Mouse (Mus musculus): ENCODE data around the gene Myo1g. TPM values are rescaled to one million over a fixed set of nuclear protein-coding genes. Genes with fewer than 3 reads are reported as not detected.

Gene Myo1g
- total and polyA plus RNA-seq, 2 experiments from 2014 or later = 0.75 to 0.90 TPM

GRCm38 (mm10) chr11:6547037-6547680, 26.4 kb upstream of the Myo1g start:
- H3K36me3 ChIP-seq (ENCODE audit: insufficient read depth) = no peaks in the 10 kb centered on the region
- DNase-seq (peak; percentile 37), ATAC-seq (peak; percentile 38)
- peak overlapping the region; percentile 75 for H3K9ac ChIP-seq
- peak; percentile 10; the same call in 1 of the 2 replicates for TF ChIP-seq CTCF (IDR thresholded peaks at IDR 0.05; ENCODE audit: low read depth)
- H3K4me1 ChIP-seq (ENCODE audit: insufficient read depth) = peaks cover 7% of the 10 kb centered on the region
- peak overlapping the region; percentile 61 for H3K4me2 ChIP-seq (ENCODE audit: low read depth)
- peak overlapping the region; percentile 89 for H3K27ac ChIP-seq (ENCODE audit: low read depth, low read length)
- 2% methylated on average over 34 of the region's 41 CpGs for WGBS
- H3K27me3 ChIP-seq (ENCODE audit: insufficient read depth, low read length) = no peaks in the 10 kb centered on the region
- no peaks in the 10 kb centered on the region for H3K9me3 ChIP-seq (ENCODE audit: low read length)
- peak overlapping the region; percentile 85 for H3K4me3 ChIP-seq (ENCODE audit: low read depth, low read length)

DNA sequence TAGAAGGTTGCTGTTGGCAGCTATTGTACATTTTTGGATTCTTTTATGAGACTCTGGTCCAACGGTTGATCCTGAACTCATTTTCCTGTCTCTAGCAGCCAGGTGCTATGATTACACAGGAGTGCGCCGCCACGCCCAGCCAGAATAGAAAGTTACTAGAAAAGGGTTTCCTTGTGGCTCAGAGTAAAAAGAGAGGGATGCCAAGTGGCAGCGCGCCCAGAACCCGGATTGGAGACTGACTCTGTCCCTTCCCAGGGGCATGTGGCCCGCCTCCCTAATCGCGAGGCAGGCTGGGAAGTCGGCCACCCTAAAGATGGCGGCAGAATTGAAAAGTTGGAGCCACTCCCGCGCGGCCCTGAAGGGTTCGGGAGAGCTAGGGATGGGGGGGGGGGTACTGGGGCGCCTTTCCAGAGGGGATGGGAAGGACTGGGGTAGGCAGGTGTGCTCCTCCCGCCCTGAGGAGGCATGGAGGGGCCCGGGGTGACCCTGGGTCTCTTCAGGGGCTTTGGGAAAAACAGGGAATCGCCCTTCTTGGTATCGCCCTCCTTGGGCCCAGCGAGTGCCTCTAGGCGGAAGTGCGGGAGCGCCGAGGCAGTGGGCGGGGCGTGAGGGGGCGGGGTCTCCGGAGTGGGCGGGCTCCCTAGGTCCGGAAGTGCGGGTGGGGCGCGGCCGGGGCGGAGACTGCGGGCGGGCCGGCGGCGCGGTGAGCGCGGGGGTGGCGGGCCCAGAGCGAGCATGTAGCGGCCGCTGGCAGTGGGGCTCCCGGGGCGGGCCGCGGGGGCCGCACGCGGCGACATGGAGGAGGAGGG, 25.6 kb upstream of the Myo1g start, which contains the start of gene Ccm2:
Ccm2 (plus strand) TSS at position 683 of the 809 bp plus-strand sequence.
- Histone ChIP-seq H3K4me2 (ENCODE audit: low read depth) (peak within 1 kb of the TSS; percentile 61), H3K27ac (ENCODE audit: low read depth, low read length) (peak within 1 kb of the TSS; percentile 89), H3K27me3 (ENCODE audit: insufficient read depth, low read length) (no peaks in the 10 kb centered on the region), H3K9ac (peak within 1 kb of the TSS; percentile 75), H3K4me3 (ENCODE audit: low read depth, low read length) (peak within 1 kb of the TSS; percentile 85), H3K36me3 (ENCODE audit: insufficient read depth) (no peaks in the 10 kb centered on the region), H3K4me1 (ENCODE audit: insufficient read depth) (peaks cover 7% of the 10 kb centered on the region), H3K9me3 (ENCODE audit: low read length) (no peaks in the 10 kb centered on the region)
- no peak for TF ChIP-seq CTCF (IDR thresholded peaks at IDR 0.05; ENCODE audit: low read depth)
- DNase-seq (peak; percentile 95), ATAC-seq (peak; percentile 96)
- 2% methylated on average over 40 of the region's 57 CpGs for WGBS

DNA sequence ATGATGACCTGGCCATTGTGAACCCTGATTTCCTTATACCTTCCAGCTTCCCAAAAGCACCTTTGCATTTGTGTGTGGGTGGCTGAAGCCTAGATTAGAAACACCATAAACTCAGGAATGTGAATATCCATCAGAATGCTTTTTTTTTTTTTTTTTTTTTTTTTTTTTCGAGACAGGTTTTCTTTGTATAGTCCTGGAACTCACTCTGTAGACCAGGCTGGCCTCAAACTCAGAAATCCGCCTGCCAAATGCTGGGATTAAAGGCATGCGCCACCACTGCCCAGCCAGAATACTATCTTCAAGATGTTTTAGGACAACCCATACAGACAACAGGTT, 25.1 kb upstream of the Myo1g start:
- no peak for DNase-seq
- peak; percentile 4 for ATAC-seq
- peak overlapping the region; percentile 61 for H3K4me2 ChIP-seq (ENCODE audit: low read depth)
- H3K9me3 ChIP-seq (ENCODE audit: low read length) = no peaks in the 10 kb centered on the region
- H3K27ac ChIP-seq (ENCODE audit: low read depth, low read length) = peak overlapping the region; percentile 89
- TF ChIP-seq CTCF (IDR thresholded peaks at IDR 0.05; ENCODE audit: low read depth) = no peak
- H3K9ac ChIP-seq = peak overlapping the region; percentile 75
- peak overlapping the region; percentile 85 for H3K4me3 ChIP-seq (ENCODE audit: low read depth, low read length)
- 11% methylated on average over 3 of the region's 3 CpGs for WGBS
- no peaks in the 10 kb centered on the region for H3K27me3 ChIP-seq (ENCODE audit: insufficient read depth, low read length)
- peaks cover 7% of the 10 kb centered on the region for H3K4me1 ChIP-seq (ENCODE audit: insufficient read depth)
- no peaks in the 10 kb centered on the region for H3K36me3 ChIP-seq (ENCODE audit: insufficient read depth)

DNA sequence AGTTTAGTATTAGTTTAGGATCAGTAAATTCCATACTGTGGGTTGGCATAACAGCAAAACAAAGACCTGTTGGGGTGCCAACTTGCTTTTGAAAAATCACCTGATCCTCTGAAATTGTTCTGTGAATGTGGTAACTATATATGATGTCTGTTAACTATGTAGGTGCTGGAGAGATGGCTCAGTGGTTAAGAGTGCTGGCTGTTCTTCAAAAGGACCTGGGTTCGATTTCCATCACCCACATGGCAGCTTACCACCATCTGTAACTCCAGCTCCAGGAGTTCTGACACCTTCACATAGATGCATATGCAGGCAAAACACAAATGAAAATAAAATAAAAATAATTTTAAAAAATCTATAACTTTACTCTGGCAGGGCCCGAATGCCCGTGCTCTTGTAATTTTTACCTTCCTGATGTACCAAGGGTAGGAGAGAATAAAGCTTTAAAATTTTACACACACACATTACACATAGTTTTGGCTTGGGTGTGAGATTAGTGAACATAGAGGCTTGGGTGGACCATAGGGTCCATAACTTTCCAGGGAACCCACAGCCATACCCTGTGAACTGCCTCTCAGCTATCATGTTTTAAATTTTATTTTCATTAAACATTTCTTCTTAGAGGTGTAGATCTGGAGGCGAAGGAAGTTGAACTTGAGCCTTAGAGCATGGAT, 24.6 kb upstream of the Myo1g start:
- WGBS = 94% methylated on average over 4 of the region's 4 CpGs
- no peak for TF ChIP-seq CTCF (IDR thresholded peaks at IDR 0.05; ENCODE audit: low read depth)
- Histone ChIP-seq H3K27me3 (ENCODE audit: insufficient read depth, low read length) (no peaks in the 10 kb centered on the region), H3K27ac (ENCODE audit: low read depth, low read length) (no peak overlapping the region; the same call in 1 of the 2 replicates), H3K4me3 (ENCODE audit: low read depth, low read length) (no peak overlapping the region), H3K9me3 (ENCODE audit: low read length) (no peaks in the 10 kb centered on the region), H3K4me2 (ENCODE audit: low read depth) (no peak overlapping the region), H3K36me3 (ENCODE audit: insufficient read depth) (no peaks in the 10 kb centered on the region), H3K9ac (no peak overlapping the region), H3K4me1 (ENCODE audit: insufficient read depth) (peaks cover 7% of the 10 kb centered on the region)
- DNase-seq = no peak
- no peak for ATAC-seq

GRCm38 (mm10) chr11:6544683-6545082, 23.9 kb upstream of the Myo1g start:
- H3K4me1 ChIP-seq (ENCODE audit: insufficient read depth) = peaks cover 7% of the 10 kb centered on the region
- ATAC-seq (no peak), DNase-seq (no peak)
- H3K9ac ChIP-seq = no peak overlapping the region
- H3K9me3 ChIP-seq (ENCODE audit: low read length) = no peaks in the 10 kb centered on the region
- H3K36me3 ChIP-seq (ENCODE audit: insufficient read depth) = no peaks in the 10 kb centered on the region
- H3K4me2 ChIP-seq (ENCODE audit: low read depth) = no peak overlapping the region
- no peak overlapping the region for H3K4me3 ChIP-seq (ENCODE audit: low read depth, low read length)
- TF ChIP-seq CTCF (IDR thresholded peaks at IDR 0.05; ENCODE audit: low read depth) = no peak
- H3K27ac ChIP-seq (ENCODE audit: low read depth, low read length) = no peak overlapping the region
- 79% methylated on average over 3 of the region's 3 CpGs for WGBS
- H3K27me3 ChIP-seq (ENCODE audit: insufficient read depth, low read length) = no peaks in the 10 kb centered on the region

DNA sequence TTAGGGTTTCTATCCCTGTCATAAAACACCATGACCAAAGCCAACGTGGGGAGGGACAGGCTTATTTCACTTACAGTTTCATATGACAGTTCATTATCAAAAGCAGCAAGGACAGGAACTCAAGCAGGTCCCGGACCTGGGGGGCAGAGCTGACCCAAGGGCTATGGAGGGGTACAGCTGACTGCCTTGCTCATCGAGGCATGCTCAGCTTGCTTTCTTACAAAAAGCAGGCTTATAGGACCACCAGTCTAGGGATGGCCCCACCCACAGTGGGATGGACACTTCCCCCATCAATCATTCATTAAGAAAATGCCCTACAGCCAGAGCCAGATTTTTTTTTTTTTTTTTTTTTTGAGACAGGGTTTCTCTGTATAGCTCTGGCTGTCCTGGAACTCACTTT, 10.0 kb upstream of the Myo1g start:
- peaks cover 6% of the 10 kb centered on the region for H3K36me3 ChIP-seq (ENCODE audit: insufficient read depth)
- H3K27ac ChIP-seq (ENCODE audit: low read depth, low read length) = no peak overlapping the region
- H3K4me3 ChIP-seq (ENCODE audit: low read depth, low read length) = no peak overlapping the region
- TF ChIP-seq CTCF (IDR thresholded peaks at IDR 0.05; ENCODE audit: low read depth) = no peak
- ATAC-seq (no peak), DNase-seq (no peak)
- no peaks in the 10 kb centered on the region for H3K27me3 ChIP-seq (ENCODE audit: insufficient read depth, low read length)
- 91% methylated on average over 3 of the region's 3 CpGs for WGBS
- H3K9ac ChIP-seq = no peak overlapping the region
- H3K9me3 ChIP-seq (ENCODE audit: low read length) = no peaks in the 10 kb centered on the region
- H3K4me2 ChIP-seq (ENCODE audit: low read depth) = no peak overlapping the region
- H3K4me1 ChIP-seq (ENCODE audit: insufficient read depth) = peaks cover 8% of the 10 kb centered on the region; the same call in 1 of the 2 replicates
